Mouse (Mus musculus): ENCODE results near the gene Aurkc. TPM values are rescaled to one million over a fixed set of nuclear protein-coding genes. Genes with fewer than 3 reads are reported as not detected.
"Not testable (repeated sequence)": the region's sequence is repeated elsewhere in the genome, so short reads cannot be mapped to it uniquely, and the experiment has no call there.

Aurkc gene
- total and polyA plus RNA-seq, 2 experiments, result not detected

DNA sequence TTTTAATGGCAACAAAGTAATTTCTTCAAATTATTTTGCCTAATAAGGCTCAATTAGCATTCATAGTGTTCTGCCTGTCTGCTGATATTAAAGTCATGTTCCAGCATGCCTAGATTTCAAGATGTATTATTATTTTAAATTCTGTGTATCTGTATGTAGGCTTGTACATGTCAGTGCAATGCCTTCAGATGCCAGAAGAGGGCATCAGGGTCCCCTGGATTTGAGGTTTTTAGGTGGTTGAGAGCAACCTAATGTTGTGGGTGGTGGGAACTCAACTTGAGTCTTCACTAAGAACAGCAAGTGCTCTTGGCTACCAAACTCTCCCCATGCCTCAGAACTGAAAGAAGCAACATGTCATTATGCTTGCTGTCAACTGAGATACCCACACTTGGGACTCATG is 32.3 kb downstream of the Aurkc start:
- no peak for DNase-seq (ENCODE audit: extremely low read depth, low read depth, low spot score)
- no peaks in the 10 kb centered on the region for H3K27me3 ChIP-seq (ENCODE audit: control insufficient read depth, insufficient read depth, low read length)
- H3K4me1 ChIP-seq (ENCODE audit: control insufficient read depth, insufficient read depth, low read length), result no peaks in the 10 kb centered on the region
- TF ChIP-seq CTCF (IDR thresholded peaks at IDR 0.05; ENCODE audit: low read depth, low read length) (no peak), POLR2A (IDR thresholded peaks at IDR 0.05; ENCODE audit: extremely low read depth, insufficient read depth, low read length) (no peak)
- no peak overlapping the region for H3K9ac ChIP-seq (ENCODE audit: low read depth, low read length)
- H3K79me2 ChIP-seq (ENCODE audit: control insufficient read depth, insufficient read depth, low read length), result no peaks in the 10 kb centered on the region
- no peaks in the 10 kb centered on the region for H3K36me3 ChIP-seq (ENCODE audit: control insufficient read depth, insufficient read depth, low read length)
- H3K4me3 ChIP-seq (ENCODE audit: insufficient read depth, low read depth, low read length), result no peak overlapping the region
- no peak overlapping the region for H3K27ac ChIP-seq (replicated peaks; ENCODE audit: insufficient read depth, low read depth, low read length)

DNA sequence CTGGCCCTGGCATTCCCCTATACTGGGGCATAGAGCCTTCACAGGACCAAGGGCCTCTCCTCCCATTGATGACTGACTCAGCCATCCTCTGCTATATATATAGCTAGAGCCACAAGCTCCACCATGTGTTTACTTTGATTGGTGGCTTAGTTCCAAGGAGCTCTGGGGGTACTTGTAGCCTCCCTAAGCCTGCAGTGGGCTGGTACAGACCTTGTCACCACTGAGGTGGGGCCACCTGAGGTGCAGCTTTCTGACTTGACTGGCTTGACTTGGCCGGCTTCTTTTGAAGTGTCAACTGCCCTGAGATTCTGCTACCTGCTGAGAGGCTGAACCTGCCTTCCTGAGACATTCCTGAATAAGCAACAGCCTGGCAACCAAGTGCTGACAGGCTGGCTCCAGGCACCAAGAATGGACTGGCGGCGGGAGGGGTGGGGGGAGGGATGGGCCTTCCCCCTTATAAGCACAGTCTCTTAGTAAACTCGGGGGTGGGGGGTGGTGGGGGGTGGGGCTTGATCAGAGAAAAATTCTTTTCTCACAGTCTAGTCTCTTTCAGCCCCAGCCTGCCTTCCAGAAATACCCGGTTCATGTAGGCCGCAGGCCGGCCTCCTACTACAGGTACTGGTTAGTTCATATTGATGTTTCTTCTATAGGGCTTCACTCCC is 54.7 kb downstream of the Aurkc start:
- not testable (repeated sequence) for H3K27me3 ChIP-seq (ENCODE audit: control insufficient read depth, insufficient read depth, low read length); H3K79me2 ChIP-seq (ENCODE audit: control insufficient read depth, insufficient read depth, low read length); DNase-seq (ENCODE audit: extremely low read depth, low read depth, low spot score); H3K27ac ChIP-seq (replicated peaks; ENCODE audit: insufficient read depth, low read depth, low read length); H3K4me3 ChIP-seq (ENCODE audit: insufficient read depth, low read depth, low read length); H3K4me1 ChIP-seq (ENCODE audit: control insufficient read depth, insufficient read depth, low read length); H3K9ac ChIP-seq (ENCODE audit: low read depth, low read length); H3K36me3 ChIP-seq (ENCODE audit: control insufficient read depth, insufficient read depth, low read length)
- 57% methylated on average over 7 of the region's 7 CpGs for WGBS

Other genes with a start within 250 kb of the Aurkc start
- 7.7 and 8.9 TPM in 2 replicates for gene Zfp954, start 126.2 kb downstream of the Aurkc start, total RNA-seq (2014; rRNA removed)
- gene Zfp954, start 126.2 kb downstream of the Aurkc start, polyA plus RNA-seq (2012; rRNA removed), result 3.5 and 5.1 TPM in 2 replicates
- gene Zfp773, start 141.5 kb downstream of the Aurkc start, total RNA-seq (2014; rRNA removed), result 0.18 and 0.54 TPM in 2 replicates
- 0.04 and 0.09 TPM in 2 replicates for gene Zfp773, start 141.5 kb downstream of the Aurkc start, polyA plus RNA-seq (2012; rRNA removed)
- 0.92 and 1.1 TPM in 2 replicates for gene Zfp418, start 176.0 kb downstream of the Aurkc start, total RNA-seq (2014; rRNA removed)
- 0.29 and 0.32 TPM in 2 replicates for gene Zfp418, start 176.0 kb downstream of the Aurkc start, polyA plus RNA-seq (2012; rRNA removed)
- gene Zfp772, start 214.7 kb downstream of the Aurkc start, total RNA-seq (2014; rRNA removed), result 1.2 and 1.8 TPM in 2 replicates
- 0.55 TPM in 2 replicates for gene Zfp772, start 214.7 kb downstream of the Aurkc start, polyA plus RNA-seq (2012; rRNA removed)